Mouse (Mus musculus) liver, embryonic 14.5 days (tissue): ENCODE data around the gene Stk4. TPM values are rescaled to one million over a fixed set of nuclear protein-coding genes. Genes with fewer than 3 reads are reported as not detected.

Source experiments
- ATAC-seq: fragments of 200-750 bp; cut with Nextera tagmentation; 2 replicates; pipeline ENCODE4 v1.8.0; 2017; ENCODE audit warnings: moderate number of reproducible peaks, mild to moderate bottlenecking, moderate library complexity; ENCODE audit not compliant: insufficient read depth
- DNase-seq, 3 experiments: peaks; one replicate each; pipeline ENCODE4 v3.0.0-alpha.2; 2012 to 2013; ENCODE audit warnings: low read depth in 3 of 3, low spot score in 3 of 3
- H3K27ac ChIP-seq: fragments of 300-500 bp; sonication (generic); 2 replicates; pipeline ENCODE4 v1.5.1; 2014; ENCODE audit warnings: moderate library complexity, mild to moderate bottlenecking, control low read depth, inconsistent platforms
- H3K27me3 ChIP-seq: fragments of 300-500 bp; sonication (generic); 2 replicates; pipeline ENCODE4 v1.6.1; 2014; ENCODE audit warnings: mild to moderate bottlenecking, low read length, moderate library complexity; ENCODE audit not compliant: control insufficient read depth, insufficient read depth
- H3K36me3 ChIP-seq: fragments of 300-500 bp; sonication (generic); replicated peaks from 2 replicates; pipeline ENCODE4 v1.6.1; 2014; ENCODE audit warnings: low read depth; ENCODE audit not compliant: control insufficient read depth, insufficient read depth
- H3K4me1 ChIP-seq, 2 experiments: fragments of 200-500 bp in 1 of 2; fragments of 300-500 bp in 1 of 2; sonication (generic) in 1 of 2; replicated peaks; 2 replicates each; pipeline ENCODE4 v1.6.1; 2012 to 2014; ENCODE audit warnings: antibody characterized with exemption in 1 of 2, inconsistent platforms in 1 of 2, low read length in 1 of 2; ENCODE audit not compliant: control insufficient read depth in 2 of 2, insufficient read depth in 2 of 2
- H3K4me2 ChIP-seq: fragments of 300-500 bp; sonication (generic); 2 replicates; pipeline ENCODE4 v1.6.1; 2014; ENCODE audit warnings: low read depth, mild to moderate bottlenecking, control low read depth, moderate library complexity
- H3K4me3 ChIP-seq, 2 experiments: fragments of 200-500 bp in 1 of 2; fragments of 300-500 bp in 1 of 2; sonication (generic) in 1 of 2; 2 replicates each; pipeline ENCODE4 v1.5.1; 2012 to 2014; ENCODE audit warnings: low read depth in 2 of 2, low read length in 2 of 2, mild to moderate bottlenecking in 2 of 2, control low read depth in 1 of 2, inconsistent platforms in 1 of 2, moderate library complexity in 1 of 2; ENCODE audit not compliant: insufficient read depth in 1 of 2
- H3K9ac ChIP-seq: fragments of 300-500 bp; sonication (generic); replicated peaks from 2 replicates; pipeline ENCODE4 v1.6.1; 2014; ENCODE audit warnings: mild to moderate bottlenecking, control low read depth, moderate library complexity
- H3K9me3 ChIP-seq: fragments of 300-500 bp; sonication (generic); 2 replicates; pipeline ENCODE4 v1.6.1; 2016; ENCODE audit warnings: low read length, mixed read lengths; ENCODE audit not compliant: control insufficient read depth
- CTCF ChIP-seq: IDR thresholded peaks from 2 replicates; pipeline ENCODE4 v1.5.1; 2016; ENCODE audit warnings: antibody characterized with exemption, low read depth, control low read depth
- EP300 ChIP-seq: IDR thresholded peaks from 2 replicates; pipeline ENCODE4 v1.6.1; 2016; ENCODE audit warnings: antibody characterized with exemption, low read depth
- WGBS: fragments of 180-500 bp; shearing (Covaris S2); extraction: QIAGEN DNeasy Blood & Tissue Kit; methylation state at CpG from one replicate; pipeline ENCODE4 v1.1.7; 2014; ENCODE audit not compliant: insufficient replicate concordance; 5-methylcytosine and 5-hydroxymethylcytosine counted together
- polyA plus RNA-seq, 2 experiments: library from polyadenylated mRNA; depleted of rRNA in 1 of 2; stranded (reverse) in 1 of 2; unstranded in 1 of 2; fragments of >200 nt; fragmentation: Nextera tagmentation in 1 of 2; extraction: Ambion mirVana in 1 of 2; gene quantifications; 2 replicates each; pipeline versions ENCODE4 v1.2.1 to v1.2.3; 2012 to 2014

Stk4 gene
- polyA plus RNA-seq, 2 experiments = 11.8 to 19.6 TPM

GRCm38 (mm10) chr2:164101936-164102335 is 31.8 kb downstream of the Stk4 start:
- TF ChIP-seq EP300 = no peak
- no peak for TF ChIP-seq CTCF
- Histone ChIP-seq H3K4me2 (no peak overlapping the region), H3K4me3 (no peak overlapping the region), H3K4me1 (no peaks in the 10 kb centered on the region), H3K9me3 (no peaks in the 10 kb centered on the region), H3K27me3 (no peaks in the 10 kb centered on the region), H3K27ac (no peak overlapping the region), H3K9ac (no peak overlapping the region), H3K36me3 (peaks cover 16% of the 10 kb centered on the region)
- WGBS = 83% methylated on average over 1 of the region's 1 CpGs
- ATAC-seq (no peak), DNase-seq (no peak)

GRCm38 (mm10) chr2:164102366-164102765 is 32.2 kb downstream of the Stk4 start:
- TF ChIP-seq CTCF (no peak), EP300 (no peak)
- WGBS = 70% methylated on average over 3 of the region's 3 CpGs

GRCm38 (mm10) chr2:164103501-164103900 is 33.4 kb downstream of the Stk4 start:
- Histone ChIP-seq H3K4me3 (no peak overlapping the region), H3K36me3 (peaks cover 13% of the 10 kb centered on the region), H3K27me3 (no peaks in the 10 kb centered on the region), H3K4me2 (no peak overlapping the region), H3K4me1 (no peaks in the 10 kb centered on the region), H3K27ac (no peak overlapping the region), H3K9me3 (no peaks in the 10 kb centered on the region), H3K9ac (no peak overlapping the region)
- peak; percentile 77 for TF ChIP-seq CTCF
- TF ChIP-seq EP300 = no peak
- DNase-seq (peak in 1 of 3 experiments; percentile 16), ATAC-seq (no peak)
- 34% methylated on average over 4 of the region's 4 CpGs for WGBS

More at GRCm38 (mm10) chr2:164102366-164102765, 32.2 kb downstream of the Stk4 start:
- Histone ChIP-seq H3K9me3 (no peaks in the 10 kb centered on the region), H3K4me1 (no peaks in the 10 kb centered on the region), H3K27me3 (no peaks in the 10 kb centered on the region), H3K4me3 (no peak overlapping the region), H3K36me3 (peaks cover 16% of the 10 kb centered on the region), H3K9ac (no peak overlapping the region), H3K4me2 (no peak overlapping the region), H3K27ac (no peak overlapping the region)
- no peak for DNase-seq
- ATAC-seq = no peak

- no peaks in the 10 kb centered on the region for H3K27me3 ChIP-seq
- no peak overlapping the region for H3K9ac ChIP-seq
- ATAC-seq = no peak
- H3K9me3 ChIP-seq = no peaks in the 10 kb centered on the region
- WGBS = 82% methylated on average over 14 of the region's 14 CpGs
- no peak overlapping the region for H3K4me2 ChIP-seq
- no peak for DNase-seq
- no peak overlapping the region for H3K4me3 ChIP-seq
- H3K36me3 ChIP-seq = peaks cover 4% of the 10 kb centered on the region
- no peak for TF ChIP-seq CTCF
- TF ChIP-seq EP300 = no peak
- no peak overlapping the region for H3K27ac ChIP-seq
- H3K4me1 ChIP-seq = no peaks in the 10 kb centered on the region
Measured at GRCm38 (mm10) chr2:164106287-164107035, 36.3 kb downstream of the Stk4 start.

- Histone ChIP-seq H3K4me1 (no peaks in the 10 kb centered on the region), H3K9me3 (no peaks in the 10 kb centered on the region), H3K27me3 (no peaks in the 10 kb centered on the region), H3K4me2 (no peak overlapping the region), H3K9ac (no peak overlapping the region), H3K36me3 (peaks cover 4% of the 10 kb centered on the region), H3K27ac (no peak overlapping the region), H3K4me3 (no peak overlapping the region)
- ATAC-seq = no peak
- TF ChIP-seq EP300 (no peak), CTCF (no peak)
- no peak for DNase-seq
- WGBS = 76% methylated on average over 16 of the region's 16 CpGs
Measured at GRCm38 (mm10) chr2:164107125-164107874, 37.2 kb downstream of the Stk4 start.
